Mouse (Mus musculus) spleen, adult 10 weeks (tissue): ENCODE results near the gene Sft2d2. TPM values are rescaled to one million over a fixed set of nuclear protein-coding genes. Genes with fewer than 3 reads are reported as not detected.

Source experiments
- polyA plus RNA-seq: library from polyadenylated mRNA; stranded (reverse); fragments of 350-450 nt; fragmentation: Illumina TruSeq; extraction: RNeasy Lipid Tissue Mini Kit (QIAGEN cat#74804); gene quantifications from one replicate; pipeline ENCODE4 v1.2.3, GENCODE M21; 2015; ENCODE audit warnings: low replicate concordance; ENCODE audit not compliant: insufficient read depth

Sft2d2 gene
- 61.3 TPM for polyA plus RNA-seq

GRCm38 (mm10) chr1:165193880-165194661 is at the start of gene Sft2d2:
Sft2d2 (minus strand) TSS chr1:165194438.

GRCm38 (mm10) chr1:165236321-165237298 is 42.4 kb upstream of the Sft2d2 start, which contains the start of gene Tiprl:
Tiprl (minus strand) TSS chr1:165236996.

GRCm38 (mm10) chr1:165160723-165161405 is 33.4 kb downstream of the Sft2d2 start, which contains the start of gene Tbx19:
Tbx19 (minus strand) TSS chr1:165160773.

Other genes starting within 250 kb of the Sft2d2 start
- 0.10 TPM for gene Tbx19, start 33.7 kb downstream of the Sft2d2 start, polyA plus RNA-seq
- 65.9 TPM for gene Tiprl, start 42.6 kb upstream of the Sft2d2 start, polyA plus RNA-seq
- gene Gpr161, start 101.4 kb upstream of the Sft2d2 start, polyA plus RNA-seq: 0.93 TPM